Mouse (Mus musculus) kidney, embryonic 16.5 days (tissue): ENCODE measurements around the gene Bmpr1a. TPM values are rescaled to one million over a fixed set of nuclear protein-coding genes. Genes with fewer than 3 reads are reported as not detected.

Experiments
- polyA plus RNA-seq: library from polyadenylated mRNA; unstranded; fragments of >200 nt; fragmentation: Nextera tagmentation; extraction: Ambion mirVana; gene quantifications from 2 replicates; pipeline ENCODE4 v1.2.1, GENCODE M21; 2015

Bmpr1a gene
- polyA plus RNA-seq, 1 experiment from 2014 or later = 38.5 TPM

Other genes starting within 250 kb of the Bmpr1a start
- 9.9 and 10.0 TPM in 2 replicates for gene Shld2, start 192.8 kb downstream of the Bmpr1a start, polyA plus RNA-seq
- gene Glud1, start 192.6 kb downstream of the Bmpr1a start, polyA plus RNA-seq = 114 and 116 TPM in 2 replicates
- gene Fam25c, start 147.9 kb downstream of the Bmpr1a start, polyA plus RNA-seq = 0.86 and 1.1 TPM in 2 replicates
- gene Sncg, start 128.6 kb downstream of the Bmpr1a start, polyA plus RNA-seq = 7.0 and 9.0 TPM in 2 replicates
- gene Mmrn2, start 127.9 kb downstream of the Bmpr1a start, polyA plus RNA-seq = 19.0 and 20.9 TPM in 2 replicates
- gene 9230112D13Rik, start 19.5 kb upstream of the Bmpr1a start, polyA plus RNA-seq = not detected in 2 replicates
- 2.2 and 2.3 TPM in 2 replicates for gene Ldb3, start 85.3 kb upstream of the Bmpr1a start, polyA plus RNA-seq
- 0.39 and 0.51 TPM in 2 replicates for gene Opn4, start 96.8 kb upstream of the Bmpr1a start, polyA plus RNA-seq
- 20.8 and 23.8 TPM in 2 replicates for gene Wapl, start 170.6 kb upstream of the Bmpr1a start, polyA plus RNA-seq